Mouse (Mus musculus) CH12.LX (cell line): ENCODE results near the gene Ccdc167.

ENCODE experiments used
- BHLHE40 ChIP-seq: IDR thresholded peaks from 2 replicates; pipeline ENCODE4 v1.6.1; 2011; ENCODE audit warnings: mild to moderate bottlenecking, low read depth, low read length, improper control_type of control experiment
- CHD2 ChIP-seq: IDR thresholded peaks from 2 replicates; pipeline ENCODE4 v1.6.1; 2011; ENCODE audit warnings: low read length, improper control_type of control experiment
- CTCF ChIP-seq, 2 experiments: IDR thresholded peaks in 1 of 2; conservative IDR thresholded peaks in 1 of 2; 2 replicates each; pipeline ENCODE4 v1.5.1; 2011 to 2012; ENCODE audit warnings: low read depth in 2 of 2, low read length in 2 of 2, improper control_type of control experiment in 1 of 2, inconsistent platforms in 1 of 2, mild to moderate bottlenecking in 1 of 2, moderate library complexity in 1 of 2
- ELF1 ChIP-seq: IDR thresholded peaks from 2 replicates; pipeline ENCODE4 v1.6.1; 2014; ENCODE audit warnings: low read depth, mild to moderate bottlenecking, inconsistent platforms, low read length, improper control_type of control experiment
- EP300 ChIP-seq: IDR thresholded peaks from 2 replicates; pipeline ENCODE4 v1.6.1; 2011; ENCODE audit warnings: low read length, improper control_type of control experiment
- MAX ChIP-seq: IDR thresholded peaks from 2 replicates; pipeline ENCODE4 v1.6.1; 2011; ENCODE audit warnings: low read length, improper control_type of control experiment
- POLR2A ChIP-seq: IDR thresholded peaks from 2 replicates; pipeline ENCODE4 v1.6.1; 2011; ENCODE audit warnings: low read depth, mild to moderate bottlenecking, improper control_type of control experiment, low read length
- SIN3A ChIP-seq: IDR thresholded peaks from 2 replicates; pipeline ENCODE4 v1.6.1; 2012; ENCODE audit warnings: low read length, improper control_type of control experiment, inconsistent platforms
- USF1 ChIP-seq: IDR thresholded peaks from 2 replicates; pipeline ENCODE4 v1.6.1; 2014; ENCODE audit warnings: low read depth, mild to moderate bottlenecking, inconsistent platforms, low read length, improper control_type of control experiment
- ZNF384 ChIP-seq: IDR thresholded peaks from 2 replicates; pipeline ENCODE4 v1.6.1; 2012; ENCODE audit warnings: low read depth, low read length, improper control_type of control experiment, inconsistent platforms

DNA sequence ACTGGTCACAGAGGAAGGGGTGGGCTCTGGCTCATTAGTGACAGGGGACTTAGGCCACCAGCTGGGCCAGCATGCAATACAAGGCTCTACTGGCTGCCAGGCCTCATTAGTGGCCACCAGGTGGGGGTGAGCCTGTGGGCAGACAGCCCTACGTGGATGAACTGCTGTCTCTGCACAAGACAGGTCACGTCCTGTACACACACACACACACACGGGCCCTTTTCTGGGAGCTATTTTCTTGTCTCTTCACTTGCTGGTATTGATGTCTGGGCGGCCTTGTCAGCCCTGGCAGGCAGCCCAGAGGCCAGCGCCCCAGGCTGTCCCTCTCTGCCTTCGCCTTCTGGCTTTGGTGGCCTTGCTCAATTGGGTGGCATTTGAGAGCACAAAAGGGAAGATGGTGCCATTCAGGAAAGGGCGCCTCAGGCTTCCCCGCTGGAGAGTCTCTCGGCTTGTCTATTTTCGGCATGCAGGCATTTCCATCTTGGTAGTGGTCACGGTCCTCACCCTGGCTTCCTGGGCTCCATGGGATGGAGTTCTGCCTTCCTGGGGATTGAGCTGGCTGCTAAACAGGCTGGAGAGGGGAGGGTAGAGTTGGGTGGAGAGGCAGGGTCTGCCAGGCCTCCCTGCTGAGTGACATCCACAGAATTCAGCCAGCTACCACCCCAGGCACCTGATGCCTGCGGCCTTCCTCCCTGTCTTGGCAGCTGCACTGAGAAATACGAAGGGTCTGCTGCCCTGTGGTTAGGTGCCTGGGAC, 13.8 kb upstream of the Ccdc167 start:
- TF ChIP-seq EP300 = no peak
- peak; percentile 49; the same call in 1 of the 2 replicates for TF ChIP-seq POLR2A
- TF ChIP-seq ZNF384 = no peak
- no peak for TF ChIP-seq CHD2
- no peak; the same call in 1 of the 2 replicates for TF ChIP-seq SIN3A
- TF ChIP-seq USF1 = no peak
- TF ChIP-seq ELF1 = no peak
- TF ChIP-seq MAX = no peak
- TF ChIP-seq CTCF (conservative IDR thresholded peaks at IDR 0.05 in 1 of 2, IDR thresholded peaks at IDR 0.05 in 1 of 2; ENCODE audit: low read depth in 2 of 2, low read length in 2 of 2) = peak in 1 of 2 experiments; percentile 39; a peak in 2 of 4 replicates
- TF ChIP-seq BHLHE40 = peak; percentile 75
